Mouse (Mus musculus): ENCODE measurements around the gene Zfp27.
A peak's percentile ranks its signal among the peaks of the same experiment; 100 is the strongest.

DNA sequence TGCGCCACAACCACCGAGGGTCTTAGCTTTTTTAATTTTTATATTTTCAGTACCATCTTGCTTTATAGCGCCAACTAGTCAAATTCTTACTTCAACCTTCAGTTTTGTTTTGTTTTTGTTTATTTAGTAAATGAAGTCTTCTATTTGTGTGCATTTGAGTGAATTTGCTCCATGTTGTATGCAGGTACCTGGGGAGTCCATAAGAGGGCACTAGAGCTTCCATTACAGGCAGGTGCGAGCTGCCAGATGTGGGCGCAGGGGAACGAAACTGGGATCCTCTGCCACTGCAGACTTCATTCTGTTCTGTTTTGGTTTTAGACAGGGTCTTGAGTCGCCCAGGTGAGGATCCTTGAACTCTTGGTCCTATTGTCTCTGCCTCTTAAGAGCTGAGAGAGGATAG is 44.7 kb downstream of the Zfp27 start:
- TF ChIP-seq CTCF (IDR thresholded peaks at IDR 0.05; ENCODE audit: low read depth) (peak; percentile 38), EP300 (optimal IDR thresholded peaks at IDR 0.05) (no peak)
